Mouse (Mus musculus): ENCODE measurements around the gene Il17c.
A peak's percentile ranks its signal among the peaks of the same experiment; 100 is the strongest.

The Il17c gene

GRCm38 (mm10) chr8:122421376-122422070 is at the start of gene Il17c:
Il17c (plus strand) TSS chr8:122422020.
- DNase-seq (ENCODE audit: low spot score in 2 of 2), result no peak

GRCm38 (mm10) chr8:122375320-122375719 is 46.5 kb upstream of the Il17c start:
- DNase-seq (ENCODE audit: low spot score in 2 of 2), result no peak

- no peak for DNase-seq (ENCODE audit: low spot score in 2 of 2)
Measured at GRCm38 (mm10) chr8:122375751-122376364, 46.0 kb upstream of the Il17c start.

- DNase-seq (ENCODE audit: low spot score in 2 of 2), result peak; percentile 99
Measured at GRCm38 (mm10) chr8:122376365-122377231, 45.2 kb upstream of the Il17c start, which contains the start of gene Zc3h18. Zc3h18 (plus strand) TSS chr8:122376609.

- DNase-seq (ENCODE audit: low spot score in 2 of 2), result no peak
Measured at GRCm38 (mm10) chr8:122383039-122383438, 38.8 kb upstream of the Il17c start.

- no peak for DNase-seq (ENCODE audit: low spot score in 2 of 2)
Measured at GRCm38 (mm10) chr8:122389357-122389756, 32.5 kb upstream of the Il17c start.

- DNase-seq (ENCODE audit: low spot score in 2 of 2), result no peak
Measured at GRCm38 (mm10) chr8:122390758-122391157, 31.1 kb upstream of the Il17c start.

GRCm38 (mm10) chr8:122393717-122394116 is 28.1 kb upstream of the Il17c start:
- no peak for DNase-seq (ENCODE audit: low spot score in 2 of 2)

- no peak for DNase-seq (ENCODE audit: low spot score in 2 of 2)
Measured at GRCm38 (mm10) chr8:122395291-122395690, 26.5 kb upstream of the Il17c start.

- DNase-seq (ENCODE audit: low spot score in 2 of 2), result no peak
Measured at GRCm38 (mm10) chr8:122398186-122398585, 23.6 kb upstream of the Il17c start.

- no peak for DNase-seq (ENCODE audit: low spot score in 2 of 2)
Measured at GRCm38 (mm10) chr8:122405146-122405805, 16.5 kb upstream of the Il17c start.

- DNase-seq (ENCODE audit: low spot score in 2 of 2), result no peak
Measured at GRCm38 (mm10) chr8:122407678-122408077, 14.1 kb upstream of the Il17c start.

- DNase-seq (ENCODE audit: low spot score in 2 of 2), result no peak
Measured at GRCm38 (mm10) chr8:122414311-122414710, 7.5 kb upstream of the Il17c start.

- no peak for DNase-seq (ENCODE audit: low spot score in 2 of 2)
Measured at GRCm38 (mm10) chr8:122415554-122415953, 6.3 kb upstream of the Il17c start.

- no peak for DNase-seq (ENCODE audit: low spot score in 2 of 2)
Measured at GRCm38 (mm10) chr8:122419881-122420555, 1.8 kb upstream of the Il17c start.

GRCm38 (mm10) chr8:122423217-122423616 is 1.4 kb downstream of the Il17c start:
- DNase-seq (ENCODE audit: low spot score in 2 of 2), result no peak

- DNase-seq (ENCODE audit: low spot score in 2 of 2), result peak; percentile 54 to 65
Measured at GRCm38 (mm10) chr8:122423659-122424058, 1.8 kb downstream of the Il17c start.

- no peak for DNase-seq (ENCODE audit: low spot score in 2 of 2)
Measured at GRCm38 (mm10) chr8:122426145-122426544, 4.3 kb downstream of the Il17c start.

- no peak for DNase-seq (ENCODE audit: low spot score in 2 of 2)
Measured at GRCm38 (mm10) chr8:122427607-122428006, 5.8 kb downstream of the Il17c start.

GRCm38 (mm10) chr8:122428163-122428562 is 6.3 kb downstream of the Il17c start:
- DNase-seq (ENCODE audit: low spot score in 2 of 2), result no peak

- peak; percentile 22 to 58 for DNase-seq (ENCODE audit: low spot score in 2 of 2)
Measured at GRCm38 (mm10) chr8:122430058-122430636, 8.3 kb downstream of the Il17c start.
